Mouse (Mus musculus) stomach, embryonic 15.5 days (tissue): ENCODE data around the gene Ptpn3. TPM values are rescaled to one million over a fixed set of nuclear protein-coding genes. Genes with fewer than 3 reads are reported as not detected.
A peak's percentile ranks its signal among the peaks of the same experiment; 100 is the strongest.

Experiments used
- ATAC-seq: fragments of 200-750 bp; cut with Nextera tagmentation; 2 replicates; pipeline ENCODE4 v1.8.0; 2017; ENCODE audit warnings: low read depth, moderate number of reproducible peaks, moderate TSS enrichment; ENCODE audit not compliant: insufficient read depth, low FRiP score
- H3K27ac ChIP-seq: fragments of 300-500 bp; sonication (generic); 2 replicates; pipeline ENCODE4 v1.5.1; 2015; ENCODE audit warnings: mild to moderate bottlenecking, inconsistent platforms
- H3K27me3 ChIP-seq: fragments of 300-500 bp; sonication (generic); replicated peaks from 2 replicates; pipeline ENCODE4 v1.6.1; 2015; ENCODE audit warnings: inconsistent platforms
- H3K36me3 ChIP-seq: fragments of 300-500 bp; sonication (generic); 2 replicates; pipeline ENCODE4 v1.6.1; 2015; ENCODE audit warnings: inconsistent platforms
- H3K4me1 ChIP-seq: fragments of 300-500 bp; sonication (generic); 2 replicates; pipeline ENCODE4 v1.6.1; 2015; ENCODE audit warnings: inconsistent platforms
- H3K4me2 ChIP-seq: fragments of 300-500 bp; sonication (generic); 2 replicates; pipeline ENCODE4 v1.6.1; 2015; ENCODE audit warnings: mild to moderate bottlenecking, inconsistent platforms
- H3K4me3 ChIP-seq: fragments of 300-500 bp; sonication (generic); replicated peaks from 2 replicates; pipeline ENCODE4 v1.5.1; 2015; ENCODE audit warnings: inconsistent platforms
- H3K9ac ChIP-seq: fragments of 300-500 bp; sonication (generic); 2 replicates; pipeline ENCODE4 v1.6.1; 2015; ENCODE audit warnings: inconsistent platforms
- H3K9me3 ChIP-seq: fragments of 300-500 bp; sonication (generic); 2 replicates; pipeline ENCODE4 v1.6.1; 2016; ENCODE audit warnings: inconsistent platforms
- WGBS: fragments of 180-500 bp; shearing (Covaris S2); methylation state at CpG from one replicate; pipeline ENCODE4 v1.1.7; 2015; 5-methylcytosine and 5-hydroxymethylcytosine counted together
- polyA plus RNA-seq: library from polyadenylated mRNA; unstranded; fragments of >200 nt; fragmentation: Nextera tagmentation; extraction: Ambion mirVana; gene quantifications from 2 replicates; pipeline ENCODE4 v1.2.1, GENCODE M21; 2015

The Ptpn3 gene
- polyA plus RNA-seq, 1 experiment from 2014 or later = 8.6 TPM

DNA sequence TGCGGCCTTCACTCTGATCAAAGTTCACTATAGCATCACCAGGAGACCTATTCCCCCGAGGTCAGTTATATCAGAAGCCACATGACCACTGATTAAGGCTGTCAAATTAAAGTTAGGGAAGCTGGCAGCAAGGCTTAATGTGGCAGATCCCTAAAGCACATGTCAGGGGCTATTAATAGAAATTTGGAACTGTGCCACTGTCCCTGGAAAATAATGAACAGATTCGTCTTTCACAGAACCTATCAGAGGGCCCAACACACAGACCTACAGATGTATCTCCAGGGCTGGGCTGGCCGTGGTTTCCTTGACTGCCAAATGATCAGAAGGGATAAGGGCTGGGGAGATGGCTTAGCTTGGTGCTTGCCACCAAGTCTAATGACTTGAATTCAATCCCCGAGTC is 65.1 kb downstream of the Ptpn3 start:
- WGBS = 67% methylated on average over 5 of the region's 5 CpGs
- Histone ChIP-seq H3K27ac (no peak overlapping the region), H3K27me3 (no peaks in the 10 kb centered on the region), H3K4me2 (no peak overlapping the region), H3K4me1 (0 out of 2 replicates have a peak, but pooled peaks cover 5% of the 10 kb centered on the region), H3K9ac (no peak overlapping the region), H3K36me3 (no peaks in the 10 kb centered on the region), H3K9me3 (no peaks in the 10 kb centered on the region), H3K4me3 (no peak overlapping the region)
- ATAC-seq = no peak; the same call in 1 of the 2 replicates

- 78% methylated on average over 4 of the region's 4 CpGs for WGBS
- no peak for ATAC-seq
- H3K36me3 ChIP-seq = no peaks in the 10 kb centered on the region
- no peaks in the 10 kb centered on the region for H3K27me3 ChIP-seq
- H3K9ac ChIP-seq = no peak overlapping the region
- H3K9me3 ChIP-seq = no peaks in the 10 kb centered on the region
- H3K4me2 ChIP-seq = no peak overlapping the region
- H3K4me3 ChIP-seq = no peak overlapping the region
- no peak overlapping the region for H3K27ac ChIP-seq
- 0 out of 2 replicates have a peak, but pooled peaks cover 5% of the 10 kb centered on the region for H3K4me1 ChIP-seq
Observed at GRCm38 (mm10) chr4:57235741-57236140, 65.9 kb downstream of the Ptpn3 start.

DNA sequence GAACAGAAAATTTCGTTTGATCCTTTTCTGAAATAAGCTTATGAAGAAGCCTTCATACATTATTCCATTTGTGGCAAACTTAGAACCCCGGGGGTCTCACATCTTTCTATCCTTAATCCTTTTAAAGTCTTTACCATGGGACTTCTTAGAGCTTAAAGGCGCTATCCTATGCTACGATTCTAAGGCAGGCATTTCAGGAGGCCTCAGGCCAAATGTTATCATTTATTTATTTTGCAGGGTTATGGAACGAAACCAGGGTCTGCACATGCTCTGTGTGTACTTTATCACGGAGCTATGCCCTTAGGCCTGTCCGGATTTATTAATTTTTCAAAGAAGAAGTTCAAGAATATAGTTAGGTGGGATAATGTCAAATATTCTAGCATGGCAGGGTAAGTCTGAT is 67.3 kb downstream of the Ptpn3 start:
- H3K36me3 ChIP-seq = no peaks in the 10 kb centered on the region
- H3K4me2 ChIP-seq = no peak overlapping the region
- no peak overlapping the region for H3K9ac ChIP-seq
- no peak overlapping the region for H3K4me3 ChIP-seq
- no peaks in the 10 kb centered on the region for H3K9me3 ChIP-seq
- H3K27me3 ChIP-seq = no peaks in the 10 kb centered on the region
- ATAC-seq = no peak
- WGBS = 74% methylated on average over 7 of the region's 7 CpGs
- 0 out of 2 replicates have a peak, but pooled peaks cover 2% of the 10 kb centered on the region for H3K4me1 ChIP-seq
- no peak overlapping the region for H3K27ac ChIP-seq

- no peak for ATAC-seq
- Histone ChIP-seq H3K9me3 (no peaks in the 10 kb centered on the region), H3K36me3 (no peaks in the 10 kb centered on the region; the same call in 1 of the 2 replicates), H3K4me1 (0 out of 2 replicates have a peak, but pooled peaks cover 2% of the 10 kb centered on the region), H3K27ac (no peak overlapping the region), H3K4me3 (no peak overlapping the region), H3K9ac (no peak overlapping the region), H3K4me2 (no peak overlapping the region), H3K27me3 (no peaks in the 10 kb centered on the region)
- 93% methylated on average over 8 of the region's 8 CpGs for WGBS
Observed at GRCm38 (mm10) chr4:57232439-57232838, 69.2 kb downstream of the Ptpn3 start.

DNA sequence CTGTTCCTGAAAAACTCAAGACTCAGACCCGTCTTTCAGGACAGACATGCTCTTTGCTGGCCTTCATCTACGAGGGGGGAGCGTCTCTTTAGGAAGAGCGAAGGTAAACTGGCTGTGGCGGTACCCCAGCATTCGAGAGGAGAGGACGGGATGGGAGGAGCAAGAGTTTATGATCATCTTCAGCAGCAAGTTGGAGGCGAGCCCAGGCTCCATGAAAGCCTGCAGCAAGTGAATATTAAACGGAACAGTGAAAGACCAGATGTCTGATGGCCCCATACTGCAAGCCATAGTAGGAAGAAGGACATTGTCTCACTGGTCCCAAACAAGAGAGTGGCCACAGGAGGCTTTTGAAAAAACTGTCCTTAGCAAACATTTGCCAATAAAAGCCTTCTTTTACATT is 70.3 kb downstream of the Ptpn3 start:
- H3K27ac ChIP-seq = peak overlapping the region; percentile 46
- no peak overlapping the region for H3K4me2 ChIP-seq
- ATAC-seq = no peak
- H3K9ac ChIP-seq = no peak overlapping the region
- no peaks in the 10 kb centered on the region for H3K9me3 ChIP-seq
- H3K4me1 ChIP-seq = 0 out of 2 replicates have a peak, but pooled peaks cover 2% of the 10 kb centered on the region
- no peak overlapping the region for H3K4me3 ChIP-seq
- WGBS = 69% methylated on average over 9 of the region's 9 CpGs
- H3K27me3 ChIP-seq = no peaks in the 10 kb centered on the region
- H3K36me3 ChIP-seq = no peaks in the 10 kb centered on the region; the same call in 1 of the 2 replicates

GRCm38 (mm10) chr4:57230341-57230740 is 71.3 kb downstream of the Ptpn3 start:
- 66% methylated on average over 7 of the region's 7 CpGs for WGBS
- H3K27ac ChIP-seq = peak overlapping the region; percentile 46; the same call in 1 of the 2 replicates
- no peaks in the 10 kb centered on the region for H3K27me3 ChIP-seq
- no peak overlapping the region for H3K9ac ChIP-seq
- H3K4me1 ChIP-seq = 0 out of 2 replicates have a peak, but pooled peaks cover 2% of the 10 kb centered on the region
- H3K4me3 ChIP-seq = no peak overlapping the region
- H3K36me3 ChIP-seq = no peaks in the 10 kb centered on the region; the same call in 1 of the 2 replicates
- ATAC-seq = no peak
- no peaks in the 10 kb centered on the region for H3K9me3 ChIP-seq
- no peak overlapping the region for H3K4me2 ChIP-seq

DNA sequence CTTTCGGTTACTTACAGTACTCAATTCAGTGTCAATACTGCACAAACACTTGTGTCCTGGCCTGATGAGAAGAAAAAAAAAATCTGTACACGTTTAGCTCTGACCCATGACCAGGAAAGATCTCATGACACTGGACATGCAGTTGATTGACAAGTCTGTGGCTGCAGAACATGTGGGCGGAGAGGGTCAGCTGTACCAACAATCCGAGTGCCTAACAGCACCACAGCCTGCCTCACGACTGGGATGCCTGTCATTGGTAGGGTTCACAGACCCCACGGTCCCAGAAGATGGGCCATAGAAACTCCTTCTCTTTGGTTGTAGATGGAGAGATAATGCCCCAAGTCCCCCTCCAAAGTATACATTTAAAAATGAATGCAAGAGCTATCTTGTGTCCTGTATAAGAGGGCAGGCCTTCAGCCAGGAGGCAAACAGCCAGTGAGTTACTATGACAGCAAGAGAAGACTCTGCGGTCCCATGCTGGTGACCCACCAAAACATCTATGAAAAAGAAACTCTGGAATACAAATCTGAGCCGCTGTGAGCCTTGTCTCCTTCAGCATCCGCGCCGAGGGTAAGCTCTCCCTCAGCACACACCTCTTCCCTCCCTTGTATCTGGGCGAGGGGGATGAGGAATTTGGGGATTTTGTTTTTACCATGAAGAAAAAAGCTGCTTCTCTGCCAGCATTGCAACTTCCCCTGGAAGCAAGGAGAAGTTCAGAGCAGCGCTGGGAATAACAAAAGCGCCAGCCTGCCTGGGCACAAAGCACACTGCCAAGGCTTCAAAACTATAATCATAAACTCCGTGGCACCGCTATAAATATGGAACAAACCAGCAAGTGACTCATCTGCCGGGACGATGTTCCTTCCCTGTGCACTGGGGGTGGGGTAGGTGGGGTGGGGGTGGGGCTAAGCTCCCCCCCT is 72.8 kb downstream of the Ptpn3 start:
- H3K9me3 ChIP-seq = no peaks in the 10 kb centered on the region
- H3K27ac ChIP-seq = peak overlapping the region; percentile 44; the same call in 1 of the 2 replicates
- H3K27me3 ChIP-seq = no peaks in the 10 kb centered on the region
- WGBS = 64% methylated on average over 18 of the region's 18 CpGs
- H3K4me2 ChIP-seq = no peak overlapping the region
- no peak overlapping the region for H3K4me3 ChIP-seq
- H3K36me3 ChIP-seq = peaks cover 5% of the 10 kb centered on the region
- H3K9ac ChIP-seq = no peak overlapping the region
- 0 out of 2 replicates have a peak, but pooled peaks cover 2% of the 10 kb centered on the region for H3K4me1 ChIP-seq
- no peak for ATAC-seq

DNA sequence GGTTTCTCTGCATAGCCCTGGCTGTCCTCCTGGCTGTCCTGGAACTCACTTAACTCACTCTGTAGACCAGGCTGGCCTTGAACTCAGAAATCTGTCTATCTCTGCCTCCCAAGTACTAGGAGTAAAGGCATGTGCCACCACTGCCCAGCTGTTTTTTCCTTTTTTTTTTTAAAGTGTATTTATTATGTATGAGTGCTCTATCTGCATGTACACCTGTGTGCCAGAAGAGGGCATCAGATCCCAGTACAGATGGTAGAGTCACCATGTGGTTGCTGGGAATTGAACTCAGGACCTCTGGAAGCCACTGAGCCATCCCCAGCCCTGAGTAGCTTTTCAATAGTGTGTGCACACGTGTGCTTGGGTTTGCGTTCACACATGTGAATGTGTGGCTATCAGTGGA is 76.9 kb downstream of the Ptpn3 start:
- no peaks in the 10 kb centered on the region for H3K9me3 ChIP-seq
- no peak overlapping the region for H3K9ac ChIP-seq
- H3K4me3 ChIP-seq = no peak overlapping the region
- 0 out of 2 replicates have a peak, but pooled peaks cover 2% of the 10 kb centered on the region for H3K4me1 ChIP-seq
- 91% methylated on average over 2 of the region's 2 CpGs for WGBS
- peaks cover 5% of the 10 kb centered on the region for H3K36me3 ChIP-seq
- H3K27ac ChIP-seq = no peak overlapping the region
- H3K4me2 ChIP-seq = no peak overlapping the region
- ATAC-seq = no peak
- no peaks in the 10 kb centered on the region for H3K27me3 ChIP-seq

GRCm38 (mm10) chr4:57217746-57218145 is 83.9 kb downstream of the Ptpn3 start:
- Histone ChIP-seq H3K9ac (no peak overlapping the region), H3K4me2 (no peak overlapping the region), H3K4me1 (no peaks in the 10 kb centered on the region), H3K4me3 (no peak overlapping the region), H3K9me3 (no peaks in the 10 kb centered on the region), H3K27me3 (no peaks in the 10 kb centered on the region), H3K36me3 (0 out of 2 replicates have a peak, but pooled peaks cover 5% of the 10 kb centered on the region), H3K27ac (no peak overlapping the region)
- 84% methylated on average over 9 of the region's 9 CpGs for WGBS
- no peak for ATAC-seq

DNA sequence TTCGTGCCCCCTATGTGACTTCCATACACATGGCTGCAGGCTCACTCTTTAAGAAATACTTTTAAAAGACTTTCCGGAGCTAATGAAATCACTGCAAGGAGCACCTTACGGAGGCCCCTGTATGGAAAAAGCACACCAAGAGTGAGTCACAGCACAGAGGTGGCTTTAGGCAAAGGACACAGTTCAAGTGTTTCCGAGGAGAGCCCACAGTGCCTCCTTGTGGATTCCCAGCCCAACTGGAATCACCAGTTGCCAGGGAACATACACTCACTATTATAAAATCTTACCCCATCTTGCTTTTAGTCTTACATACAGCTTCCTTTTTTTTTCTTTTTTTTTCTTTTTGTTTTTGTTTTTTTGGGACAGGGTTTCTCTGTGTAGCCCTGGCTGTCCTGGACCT is 85.1 kb downstream of the Ptpn3 start:
- Histone ChIP-seq H3K27me3 (no peaks in the 10 kb centered on the region), H3K27ac (no peak overlapping the region), H3K9me3 (no peaks in the 10 kb centered on the region), H3K9ac (no peak overlapping the region), H3K4me2 (no peak overlapping the region), H3K36me3 (0 out of 2 replicates have a peak, but pooled peaks cover 5% of the 10 kb centered on the region), H3K4me1 (no peaks in the 10 kb centered on the region), H3K4me3 (no peak overlapping the region)
- ATAC-seq = no peak
- WGBS = 87% methylated on average over 4 of the region's 4 CpGs

- no peak for ATAC-seq
- H3K4me1 ChIP-seq = no peaks in the 10 kb centered on the region
- H3K36me3 ChIP-seq = 0 out of 2 replicates have a peak, but pooled peaks cover 5% of the 10 kb centered on the region
- H3K4me2 ChIP-seq = no peak overlapping the region
- H3K27ac ChIP-seq = no peak overlapping the region
- H3K4me3 ChIP-seq = no peak overlapping the region
- no peak overlapping the region for H3K9ac ChIP-seq
- no peaks in the 10 kb centered on the region for H3K9me3 ChIP-seq
- WGBS = 83% methylated on average over 9 of the region's 9 CpGs
- H3K27me3 ChIP-seq = no peaks in the 10 kb centered on the region
Observed at GRCm38 (mm10) chr4:57214852-57215251, 86.8 kb downstream of the Ptpn3 start.

DNA sequence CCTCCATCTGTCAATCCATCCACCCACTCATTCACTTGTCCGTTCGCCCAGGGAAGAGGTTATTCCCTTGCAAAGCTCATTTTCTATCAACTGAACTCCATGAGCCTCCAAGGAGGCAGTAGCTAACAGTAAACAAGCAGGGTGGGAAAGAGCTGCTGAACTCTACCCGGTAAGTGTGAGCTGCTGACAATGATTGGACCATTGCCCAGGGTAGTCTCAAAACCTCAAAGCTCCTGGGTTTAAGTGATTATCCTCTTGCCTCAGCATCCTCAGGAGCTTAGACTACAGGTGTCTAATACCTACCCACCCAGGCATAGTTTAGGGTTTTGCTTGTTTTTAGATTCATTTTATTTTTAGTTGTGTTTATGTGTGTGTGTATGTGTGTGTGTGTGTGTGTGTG is 87.5 kb downstream of the Ptpn3 start:
- H3K36me3 ChIP-seq = 0 out of 2 replicates have a peak, but pooled peaks cover 5% of the 10 kb centered on the region
- ATAC-seq = no peak
- WGBS = 71% methylated on average over 3 of the region's 3 CpGs
- H3K9me3 ChIP-seq = no peaks in the 10 kb centered on the region
- no peak overlapping the region for H3K4me3 ChIP-seq
- no peak overlapping the region for H3K9ac ChIP-seq
- no peak overlapping the region for H3K4me2 ChIP-seq
- no peaks in the 10 kb centered on the region for H3K4me1 ChIP-seq
- no peak overlapping the region for H3K27ac ChIP-seq
- H3K27me3 ChIP-seq = no peaks in the 10 kb centered on the region
